Mouse (Mus musculus) midbrain, embryonic 15.5 days (tissue): ENCODE measurements at regions not wholly inside any gene's neighbourhood (a gene's known extent, or its start where the extent isn't known, plus 50 kb on each side); places are given as distances from the start of the nearest gene placed in this dataset.

Source experiments
- ATAC-seq: fragments of 200-750 bp; cut with Nextera tagmentation; replicated peaks from 2 replicates; pipeline ENCODE4 v1.8.0; 2017; ENCODE audit warnings: moderate TSS enrichment
- H3K27ac ChIP-seq: fragments of 300-500 bp; sonication (generic); 2 replicates; pipeline ENCODE4 v1.5.1; 2015; ENCODE audit warnings: mild to moderate bottlenecking, inconsistent platforms
- H3K27me3 ChIP-seq: fragments of 300-500 bp; sonication (generic); replicated peaks from 2 replicates; pipeline ENCODE4 v1.6.1; 2015; ENCODE audit warnings: inconsistent platforms
- H3K36me3 ChIP-seq: fragments of 300-500 bp; sonication (generic); replicated peaks from 2 replicates; pipeline ENCODE4 v1.6.1; 2015; ENCODE audit warnings: inconsistent platforms
- H3K4me1 ChIP-seq: fragments of 300-500 bp; sonication (generic); 2 replicates; pipeline ENCODE4 v1.6.1; 2015; ENCODE audit warnings: inconsistent platforms
- H3K4me2 ChIP-seq: fragments of 300-500 bp; sonication (generic); 2 replicates; pipeline ENCODE4 v1.6.1; 2015; ENCODE audit warnings: inconsistent platforms, mild to moderate bottlenecking, moderate library complexity
- H3K4me3 ChIP-seq: fragments of 300-500 bp; sonication (generic); 2 replicates; pipeline ENCODE4 v1.5.1; 2015; ENCODE audit warnings: mild to moderate bottlenecking, inconsistent platforms
- H3K9ac ChIP-seq: fragments of 300-500 bp; sonication (generic); 2 replicates; pipeline ENCODE4 v1.6.1; 2015; ENCODE audit warnings: mild to moderate bottlenecking, inconsistent platforms
- H3K9me3 ChIP-seq: fragments of 300-500 bp; sonication (generic); 2 replicates; pipeline ENCODE4 v1.6.1; 2016; ENCODE audit warnings: inconsistent platforms
- WGBS: fragments of 180-500 bp; shearing (Covaris S2); methylation state at CpG from one replicate; pipeline ENCODE4 v1.1.7; 2015; ENCODE audit warnings: mixed read lengths; 5-methylcytosine and 5-hydroxymethylcytosine counted together

DNA sequence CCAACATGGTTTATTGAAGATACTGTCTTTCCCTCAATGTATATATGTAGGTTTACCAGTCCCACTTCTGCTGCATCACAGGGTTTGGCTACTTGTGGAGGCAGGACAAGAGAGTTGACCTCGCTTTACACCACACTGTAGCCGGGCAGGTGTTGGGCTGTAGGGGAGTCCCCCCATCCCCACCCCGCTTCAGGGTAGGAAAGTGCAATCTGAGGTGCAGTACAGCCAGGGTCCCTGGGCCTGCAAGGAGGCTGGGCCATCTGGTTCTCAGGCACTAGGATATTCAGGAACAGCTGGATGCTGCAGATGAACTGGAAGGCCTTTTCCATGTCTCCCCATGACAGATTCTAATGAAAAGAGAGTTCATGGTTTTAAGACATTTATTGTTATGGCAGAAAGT lies 142.0 kb downstream of the Sis start:
- no peaks in the 10 kb centered on the region for H3K9me3 ChIP-seq
- no peak overlapping the region for H3K4me2 ChIP-seq
- WGBS, result 85% methylated on average over 3 of the region's 3 CpGs
- no peak overlapping the region for H3K4me3 ChIP-seq
- H3K27ac ChIP-seq, result no peak overlapping the region
- no peaks in the 10 kb centered on the region for H3K4me1 ChIP-seq
- H3K36me3 ChIP-seq, result no peaks in the 10 kb centered on the region
- no peak for ATAC-seq
- H3K9ac ChIP-seq, result no peak overlapping the region
- no peaks in the 10 kb centered on the region for H3K27me3 ChIP-seq

DNA sequence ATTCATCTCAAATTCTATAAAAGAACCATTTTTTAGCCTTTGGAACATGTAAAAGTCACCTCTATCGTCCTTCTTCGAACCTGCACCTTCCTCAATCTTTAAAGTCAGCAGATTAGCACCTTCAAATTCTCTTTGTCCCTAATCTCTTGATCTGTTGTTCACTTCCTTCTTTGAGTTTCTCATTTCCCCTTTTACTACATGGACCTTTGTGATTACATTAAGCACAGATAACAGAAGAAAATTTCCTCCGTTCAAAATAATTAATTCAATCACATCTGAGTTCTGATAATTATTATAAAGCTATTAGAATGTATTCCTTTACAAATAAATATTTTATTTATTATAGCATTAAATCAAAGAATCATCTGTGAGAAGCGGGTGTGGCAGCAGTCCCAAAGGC lies 144.5 kb downstream of the Sis start:
- ATAC-seq, result no peak
- no peak overlapping the region for H3K4me2 ChIP-seq
- no peak overlapping the region for H3K9ac ChIP-seq
- H3K4me3 ChIP-seq, result no peak overlapping the region
- no peaks in the 10 kb centered on the region for H3K36me3 ChIP-seq
- H3K9me3 ChIP-seq, result no peaks in the 10 kb centered on the region
- no peaks in the 10 kb centered on the region for H3K27me3 ChIP-seq
- H3K27ac ChIP-seq, result no peak overlapping the region
- H3K4me1 ChIP-seq, result no peaks in the 10 kb centered on the region
- 66% methylated on average over 4 of the region's 4 CpGs for WGBS

GRCm38 (mm10) chr3:72790611-72791010 lies 177.1 kb downstream of the Sis start:
- H3K9me3 ChIP-seq, result no peaks in the 10 kb centered on the region
- H3K36me3 ChIP-seq, result no peaks in the 10 kb centered on the region
- no peak overlapping the region for H3K4me3 ChIP-seq
- ATAC-seq, result peak; percentile 58; the same call in 1 of the 2 replicates
- H3K9ac ChIP-seq, result no peak overlapping the region
- H3K4me1 ChIP-seq, result no peaks in the 10 kb centered on the region; the same call in 1 of the 2 replicates
- no peak overlapping the region for H3K4me2 ChIP-seq
- 19% methylated on average over 5 of the region's 5 CpGs for WGBS
- no peak overlapping the region for H3K27ac ChIP-seq
- H3K27me3 ChIP-seq, result no peaks in the 10 kb centered on the region
